Mouse (Mus musculus) midbrain, embryonic 11.5 days (tissue): Measurements from ENCODE around the gene Slc25a24. TPM values are rescaled to one million over a fixed set of nuclear protein-coding genes. Genes with fewer than 3 reads are reported as not detected.

Experiments used
- ATAC-seq: fragments of 200-750 bp; cut with Nextera tagmentation; 2 replicates; pipeline ENCODE4 v1.8.0; 2017; ENCODE audit warnings: moderate TSS enrichment, moderate library complexity; ENCODE audit not compliant: low FRiP score
- DNase-seq: peaks from one replicate; pipeline ENCODE4 v3.0.0; 2015; ENCODE audit warnings: low spot score; ENCODE audit errors: missing footprints
- H3K27ac ChIP-seq: fragments of 300-500 bp; sonication (generic); 2 replicates; pipeline ENCODE4 v1.5.1; 2014; ENCODE audit warnings: low read depth, low read length
- H3K27me3 ChIP-seq: fragments of 300-500 bp; sonication (generic); 2 replicates; pipeline ENCODE4 v1.6.1; 2014; ENCODE audit warnings: mild to moderate bottlenecking, low read length, moderate library complexity, mixed read lengths; ENCODE audit not compliant: control insufficient read depth, insufficient read depth
- H3K36me3 ChIP-seq: fragments of 300-500 bp; sonication (generic); 2 replicates; pipeline ENCODE4 v1.6.1; 2014; ENCODE audit warnings: mild to moderate bottlenecking, low read length, moderate library complexity, mixed read lengths; ENCODE audit not compliant: control insufficient read depth, insufficient read depth
- H3K4me1 ChIP-seq: fragments of 300-500 bp; sonication (generic); 2 replicates; pipeline ENCODE4 v1.6.1; 2014; ENCODE audit warnings: low read length; ENCODE audit not compliant: control insufficient read depth, insufficient read depth
- H3K4me2 ChIP-seq: fragments of 300-500 bp; sonication (generic); 2 replicates; pipeline ENCODE4 v1.6.1; 2014; ENCODE audit warnings: mild to moderate bottlenecking, moderate library complexity
- H3K4me3 ChIP-seq: fragments of 300-500 bp; sonication (generic); 2 replicates; pipeline ENCODE4 v1.5.1; 2014; ENCODE audit warnings: low read depth, low read length
- H3K9ac ChIP-seq: fragments of 300-500 bp; sonication (generic); 2 replicates; pipeline ENCODE4 v1.6.1; 2014; ENCODE audit warnings: low read length
- H3K9me3 ChIP-seq: fragments of 300-500 bp; sonication (generic); 2 replicates; pipeline ENCODE4 v1.6.1; 2016; ENCODE audit warnings: low read length; ENCODE audit not compliant: control insufficient read depth
- WGBS: fragments of 180-500 bp; shearing (Covaris S2); extraction: QIAGEN DNeasy Blood & Tissue Kit; methylation state at CpG from one replicate; pipeline ENCODE4 v1.1.7; 2014; 5-methylcytosine and 5-hydroxymethylcytosine counted together
- polyA plus RNA-seq: library from polyadenylated mRNA; unstranded; fragments of >200 nt; fragmentation: Nextera tagmentation; extraction: Ambion mirVana; gene quantifications from 2 replicates; pipeline ENCODE4 v1.2.1, GENCODE M21; 2014

Gene Slc25a24
- polyA plus RNA-seq, 1 experiment from 2014 or later: 32.1 TPM

GRCm38 (mm10) chr3:109157481-109157880, 34.5 kb downstream of the Slc25a24 start:
- Histone ChIP-seq H3K9ac (no peak overlapping the region), H3K4me2 (no peak overlapping the region), H3K27ac (no peak overlapping the region), H3K36me3 (no peaks in the 10 kb centered on the region), H3K4me1 (no peaks in the 10 kb centered on the region), H3K27me3 (no peaks in the 10 kb centered on the region), H3K4me3 (no peak overlapping the region), H3K9me3 (no peaks in the 10 kb centered on the region)
- 86% methylated on average over 3 of the region's 3 CpGs for WGBS
- DNase-seq (no peak), ATAC-seq (no peak)

- no peak overlapping the region for H3K4me3 ChIP-seq
- no peaks in the 10 kb centered on the region for H3K9me3 ChIP-seq
- no peaks in the 10 kb centered on the region for H3K27me3 ChIP-seq
- ATAC-seq: 0 out of 2 replicates have a peak, but pooled peaks have one; percentile 42
- no peaks in the 10 kb centered on the region for H3K4me1 ChIP-seq
- no peak overlapping the region for H3K27ac ChIP-seq
- DNase-seq: no peak
- H3K9ac ChIP-seq: no peak overlapping the region
- WGBS: 95% methylated on average over 2 of the region's 2 CpGs
- H3K4me2 ChIP-seq: no peak overlapping the region
- no peaks in the 10 kb centered on the region for H3K36me3 ChIP-seq
Measured at GRCm38 (mm10) chr3:109164088-109164487, 41.1 kb downstream of the Slc25a24 start.

GRCm38 (mm10) chr3:109164644-109165043, 41.7 kb downstream of the Slc25a24 start:
- no peaks in the 10 kb centered on the region for H3K36me3 ChIP-seq
- no peak overlapping the region for H3K4me2 ChIP-seq
- no peaks in the 10 kb centered on the region for H3K27me3 ChIP-seq
- H3K9me3 ChIP-seq: no peaks in the 10 kb centered on the region
- H3K27ac ChIP-seq: no peak overlapping the region
- H3K4me1 ChIP-seq: no peaks in the 10 kb centered on the region
- 86% methylated on average over 1 of the region's 1 CpGs for WGBS
- no peak for ATAC-seq
- DNase-seq: no peak
- no peak overlapping the region for H3K4me3 ChIP-seq
- H3K9ac ChIP-seq: no peak overlapping the region

GRCm38 (mm10) chr3:109165214-109165829, 42.4 kb downstream of the Slc25a24 start:
- H3K27ac ChIP-seq: no peak overlapping the region
- no peak overlapping the region for H3K4me3 ChIP-seq
- no peak overlapping the region for H3K9ac ChIP-seq
- WGBS: 93% methylated on average over 8 of the region's 8 CpGs
- H3K4me2 ChIP-seq: no peak overlapping the region
- H3K27me3 ChIP-seq: no peaks in the 10 kb centered on the region
- DNase-seq (no peak), ATAC-seq (no peak)
- H3K36me3 ChIP-seq: no peaks in the 10 kb centered on the region
- no peaks in the 10 kb centered on the region for H3K9me3 ChIP-seq
- H3K4me1 ChIP-seq: no peaks in the 10 kb centered on the region

DNA sequence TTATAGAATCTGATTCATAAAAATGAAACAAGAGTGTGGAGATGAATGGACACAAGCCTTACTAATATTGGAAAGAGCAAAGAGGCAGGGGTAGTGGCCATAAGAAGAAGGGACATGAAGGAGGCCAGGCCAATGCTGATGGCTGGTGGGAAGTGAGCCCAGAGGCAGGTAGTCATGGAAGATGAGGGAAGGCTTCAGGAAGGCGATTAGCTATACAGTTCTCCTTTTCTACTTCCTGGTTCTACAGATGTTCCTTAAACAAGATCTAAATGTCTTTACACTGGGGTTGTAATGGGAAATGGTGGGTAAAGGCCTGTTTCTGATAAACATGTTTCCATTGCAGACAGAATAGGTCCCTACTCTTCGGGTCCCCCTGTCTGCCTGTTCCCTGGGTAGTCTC, 46.2 kb downstream of the Slc25a24 start:
- Histone ChIP-seq H3K27ac (no peak overlapping the region), H3K9ac (no peak overlapping the region), H3K27me3 (no peaks in the 10 kb centered on the region), H3K4me2 (no peak overlapping the region), H3K9me3 (no peaks in the 10 kb centered on the region), H3K36me3 (no peaks in the 10 kb centered on the region), H3K4me3 (no peak overlapping the region), H3K4me1 (no peaks in the 10 kb centered on the region)
- no peak for DNase-seq
- WGBS: 88% methylated on average over 2 of the region's 2 CpGs
- no peak for ATAC-seq

DNA sequence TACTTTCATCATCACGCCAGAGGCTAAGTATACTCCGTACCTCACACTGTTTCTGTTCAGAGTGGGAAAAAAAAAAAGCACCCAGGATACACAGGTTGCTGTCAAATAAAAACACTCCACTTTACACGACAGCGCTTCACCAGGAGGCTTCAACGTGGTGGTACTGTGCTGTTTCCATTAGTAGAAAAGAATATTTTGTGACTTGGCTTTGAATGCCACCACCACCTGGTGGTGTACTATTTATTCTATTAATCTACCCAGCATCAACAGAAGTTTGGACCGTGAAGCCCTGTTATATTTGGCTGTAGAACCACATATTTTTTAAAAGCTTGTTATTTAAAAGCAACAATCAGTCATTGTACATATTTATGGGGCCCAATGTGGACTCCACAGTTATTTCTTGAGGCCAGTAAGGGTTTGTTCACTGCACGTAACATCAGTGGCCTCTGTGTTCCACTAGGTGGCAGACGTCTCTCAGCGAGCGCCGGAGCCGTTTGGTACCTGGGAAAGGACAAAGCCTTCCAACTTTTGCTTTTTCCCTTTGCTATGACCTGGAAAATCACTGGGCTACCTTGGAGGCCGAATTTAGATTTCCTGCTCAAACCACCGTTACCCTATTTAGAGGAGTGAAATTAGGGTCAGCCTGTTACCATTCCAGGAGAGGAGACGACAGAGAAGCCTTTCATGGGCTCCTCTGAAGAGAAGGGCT, 48.3 kb downstream of the Slc25a24 start:
- no peak overlapping the region for H3K4me2 ChIP-seq
- H3K27ac ChIP-seq: no peak overlapping the region
- H3K4me1 ChIP-seq: no peaks in the 10 kb centered on the region
- DNase-seq (peak; percentile 91), ATAC-seq (peak; percentile 83)
- H3K9ac ChIP-seq: no peak overlapping the region
- H3K9me3 ChIP-seq: no peaks in the 10 kb centered on the region
- WGBS: 32% methylated on average over 15 of the region's 15 CpGs
- H3K27me3 ChIP-seq: no peaks in the 10 kb centered on the region
- H3K36me3 ChIP-seq: no peaks in the 10 kb centered on the region
- no peak overlapping the region for H3K4me3 ChIP-seq

DNA sequence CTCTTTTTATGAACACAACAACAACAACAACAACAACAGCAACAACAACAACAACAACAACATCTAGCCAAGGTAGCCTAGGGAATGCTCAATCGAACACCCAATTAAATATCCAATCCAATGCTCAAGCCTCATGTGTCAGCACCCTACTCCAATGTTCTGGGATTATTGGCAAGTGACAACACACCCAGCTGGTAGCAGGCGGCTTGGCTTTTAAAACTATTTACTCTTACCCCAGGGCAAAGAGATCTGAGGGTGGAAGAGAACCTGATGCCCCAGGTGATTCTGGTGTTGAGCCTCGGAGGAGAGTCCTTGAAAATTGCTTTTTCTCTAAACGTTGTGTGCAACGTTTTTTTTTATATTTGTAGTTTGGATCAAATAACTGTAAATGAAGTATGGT, 51.4 kb downstream of the Slc25a24 start:
- no peaks in the 10 kb centered on the region for H3K27me3 ChIP-seq
- H3K4me3 ChIP-seq: no peak overlapping the region
- ATAC-seq: no peak
- no peak overlapping the region for H3K27ac ChIP-seq
- H3K36me3 ChIP-seq: no peaks in the 10 kb centered on the region
- WGBS: 85% methylated on average over 5 of the region's 5 CpGs
- H3K9me3 ChIP-seq: no peaks in the 10 kb centered on the region
- H3K4me1 ChIP-seq: no peaks in the 10 kb centered on the region
- no peak for DNase-seq
- no peak overlapping the region for H3K9ac ChIP-seq
- no peak overlapping the region for H3K4me2 ChIP-seq

DNA sequence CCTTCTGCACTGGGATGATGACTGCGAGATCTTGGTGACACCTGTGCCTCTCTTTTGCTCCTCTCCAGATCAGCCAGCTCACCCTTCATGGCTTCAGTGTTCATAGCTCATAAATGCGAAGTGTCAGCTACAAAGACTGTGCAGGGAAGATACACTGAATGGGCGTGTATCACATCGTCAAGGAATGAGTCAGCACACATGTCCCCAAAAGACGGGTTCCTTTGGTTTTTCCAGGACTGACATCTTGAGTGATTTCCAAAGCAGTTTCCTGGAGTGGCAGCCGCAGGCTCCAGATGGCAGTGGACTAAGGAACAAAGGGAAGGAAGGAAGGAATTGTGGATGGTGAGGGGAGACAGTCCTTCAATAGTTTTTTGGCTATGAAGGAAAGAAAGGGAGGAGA, 55.8 kb downstream of the Slc25a24 start:
- H3K4me2 ChIP-seq: no peak overlapping the region
- no peak overlapping the region for H3K9ac ChIP-seq
- no peaks in the 10 kb centered on the region for H3K4me1 ChIP-seq
- WGBS: 63% methylated on average over 6 of the region's 6 CpGs
- ATAC-seq (no peak; the same call in 1 of the 2 replicates), DNase-seq (no peak)
- no peaks in the 10 kb centered on the region for H3K27me3 ChIP-seq
- H3K36me3 ChIP-seq: no peaks in the 10 kb centered on the region
- no peak overlapping the region for H3K27ac ChIP-seq
- H3K4me3 ChIP-seq: no peak overlapping the region
- no peaks in the 10 kb centered on the region for H3K9me3 ChIP-seq

DNA sequence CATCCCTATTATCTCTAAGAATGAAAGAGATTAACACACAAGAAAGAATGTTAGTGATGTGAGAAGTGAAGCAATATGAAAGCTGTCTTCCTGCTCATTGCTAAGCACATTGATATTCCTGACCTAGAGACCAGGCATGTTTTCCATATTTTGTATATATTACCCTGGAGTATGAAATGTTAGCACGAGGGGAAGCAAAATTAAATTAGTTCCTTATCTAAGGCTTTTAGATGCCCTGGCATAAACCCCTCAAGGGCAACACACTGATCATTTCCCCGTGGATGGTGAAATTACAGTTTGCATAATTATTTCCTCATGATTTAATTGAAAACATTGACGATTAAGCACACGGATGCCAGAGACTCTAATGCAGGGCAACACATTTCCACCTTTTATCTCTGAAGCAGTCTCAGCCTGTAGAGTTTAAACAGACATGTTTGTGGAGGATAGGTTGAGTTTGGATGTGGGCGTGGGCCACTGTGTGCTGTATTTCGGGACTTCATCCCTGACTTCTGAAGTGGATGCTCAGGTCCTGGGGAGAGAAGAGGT, 56.7 kb downstream of the Slc25a24 start:
- 79% methylated on average over 6 of the region's 6 CpGs for WGBS
- no peaks in the 10 kb centered on the region for H3K36me3 ChIP-seq
- H3K4me2 ChIP-seq: no peak overlapping the region
- H3K27me3 ChIP-seq: no peaks in the 10 kb centered on the region
- H3K9me3 ChIP-seq: no peaks in the 10 kb centered on the region
- no peak overlapping the region for H3K4me3 ChIP-seq
- ATAC-seq (no peak), DNase-seq (no peak)
- H3K27ac ChIP-seq: no peak overlapping the region
- H3K9ac ChIP-seq: no peak overlapping the region
- H3K4me1 ChIP-seq: no peaks in the 10 kb centered on the region
